Mouse (Mus musculus): ENCODE results near the gene Axdnd1. TPM values are rescaled to one million over a fixed set of nuclear protein-coding genes. Genes with fewer than 3 reads are reported as not detected.
"Not testable (repeated sequence)": the region's sequence is repeated elsewhere in the genome, so short reads cannot be mapped to it uniquely, and the experiment has no call there.

Gene Axdnd1
- total and polyA plus RNA-seq, 2 experiments from 2014 or later: 0.52 to 0.56 TPM

DNA sequence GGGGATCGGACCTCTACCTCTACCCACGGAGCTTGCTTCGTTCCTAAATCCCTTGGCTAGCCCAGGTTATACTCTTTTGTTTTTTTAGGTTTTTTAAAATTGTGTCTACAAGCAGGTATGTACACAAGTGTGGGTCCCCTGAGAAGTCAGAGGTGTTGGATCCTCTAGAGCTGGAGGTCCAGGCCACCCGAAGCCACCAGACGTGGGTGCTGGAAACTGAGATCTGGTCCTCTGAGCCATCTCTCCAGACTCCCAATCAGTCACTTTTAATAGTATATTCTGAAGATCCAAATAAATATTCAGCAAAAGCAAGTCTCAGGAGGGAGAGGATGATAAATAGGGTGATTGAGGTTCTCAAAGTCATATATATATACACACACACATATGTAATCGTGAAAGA lies 130.9 kb downstream of the Axdnd1 start:
- Histone ChIP-seq H3K9me3 (ENCODE audit: low read length) (no peaks in the 10 kb centered on the region), H3K9ac (no peak overlapping the region), H3K27ac (ENCODE audit: low read depth, low read length) (no peak overlapping the region), H3K27me3 (ENCODE audit: insufficient read depth, low read length) (no peaks in the 10 kb centered on the region), H3K36me3 (ENCODE audit: insufficient read depth) (no peaks in the 10 kb centered on the region), H3K4me2 (ENCODE audit: low read depth) (no peak overlapping the region), H3K4me3 (ENCODE audit: low read depth, low read length) (no peak overlapping the region), H3K4me1 (ENCODE audit: insufficient read depth) (no peaks in the 10 kb centered on the region)
- 98% methylated on average over 6 of the region's 6 CpGs for WGBS
- TF ChIP-seq CTCF (IDR thresholded peaks at IDR 0.05; ENCODE audit: low read depth): no peak
- DNase-seq (no peak), ATAC-seq (no peak)

DNA sequence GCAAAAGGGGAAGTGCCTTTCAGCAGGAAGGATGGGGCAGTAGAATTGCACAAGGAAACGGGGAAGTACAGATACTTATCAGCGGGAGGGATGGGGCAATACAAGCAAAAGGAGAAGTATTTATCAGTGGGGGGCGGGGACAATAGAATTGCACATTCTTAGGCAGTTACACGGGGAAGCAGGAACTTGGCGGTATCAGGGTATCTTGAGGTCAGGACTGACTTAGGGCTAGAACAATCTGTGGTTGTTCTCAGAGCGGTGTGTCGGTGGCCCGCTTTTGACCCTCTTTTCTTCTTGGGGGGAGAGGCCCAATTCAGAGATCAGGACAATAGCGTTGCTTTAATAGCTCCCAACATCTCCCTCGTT lies 131.8 kb downstream of the Axdnd1 start:
- not testable (repeated sequence) for H3K4me1 ChIP-seq (ENCODE audit: insufficient read depth); H3K9me3 ChIP-seq (ENCODE audit: low read length); H3K27me3 ChIP-seq (ENCODE audit: insufficient read depth, low read length); H3K27ac ChIP-seq (ENCODE audit: low read depth, low read length); DNase-seq; H3K9ac ChIP-seq; ATAC-seq; H3K4me3 ChIP-seq (ENCODE audit: low read depth, low read length); H3K36me3 ChIP-seq (ENCODE audit: insufficient read depth); H3K4me2 ChIP-seq (ENCODE audit: low read depth)
- WGBS: 78% methylated on average over 9 of the region's 10 CpGs

GRCm38 (mm10) chr1:156288556-156289221 lies 132.3 kb downstream of the Axdnd1 start:
- no peak for DNase-seq
- 57% methylated on average over 9 of the region's 9 CpGs for WGBS

DNA sequence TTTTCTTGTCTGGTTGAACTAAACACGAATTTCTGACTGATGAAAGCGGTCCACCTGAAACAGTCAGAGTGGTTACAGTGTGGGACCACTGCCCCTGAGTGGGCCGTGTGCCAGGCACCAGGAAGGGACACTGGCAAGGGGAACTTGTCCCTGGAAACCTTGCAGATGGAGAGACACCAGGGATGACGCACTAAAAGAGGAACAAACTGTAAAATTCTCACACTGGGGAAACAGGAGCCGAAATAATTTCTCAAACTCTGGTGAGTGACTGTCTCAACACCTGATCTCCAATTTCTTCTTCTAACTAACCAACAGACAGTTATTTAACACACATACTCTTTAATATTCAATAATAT lies 135.4 kb downstream of the Axdnd1 start:
- no peaks in the 10 kb centered on the region for H3K27me3 ChIP-seq (ENCODE audit: insufficient read depth, low read length)
- ATAC-seq: no peak
- WGBS: 89% methylated on average over 5 of the region's 5 CpGs
- no peaks in the 10 kb centered on the region for H3K9me3 ChIP-seq (ENCODE audit: low read length)
- no peak for TF ChIP-seq CTCF (IDR thresholded peaks at IDR 0.05; ENCODE audit: low read depth)
- H3K4me1 ChIP-seq (ENCODE audit: insufficient read depth): no peaks in the 10 kb centered on the region
- H3K27ac ChIP-seq (ENCODE audit: low read depth, low read length): no peak overlapping the region
- H3K4me2 ChIP-seq (ENCODE audit: low read depth): no peak overlapping the region
- no peak for DNase-seq
- H3K9ac ChIP-seq: no peak overlapping the region
- no peaks in the 10 kb centered on the region for H3K36me3 ChIP-seq (ENCODE audit: insufficient read depth)
- H3K4me3 ChIP-seq (ENCODE audit: low read depth, low read length): no peak overlapping the region

More at GRCm38 (mm10) chr1:156288556-156289221, 132.3 kb downstream of the Axdnd1 start:
- no peaks in the 10 kb centered on the region for H3K4me1 ChIP-seq (ENCODE audit: insufficient read depth)
- H3K36me3 ChIP-seq (ENCODE audit: insufficient read depth): no peaks in the 10 kb centered on the region
- no peak for ATAC-seq
- no peaks in the 10 kb centered on the region for H3K9me3 ChIP-seq (ENCODE audit: low read length)
- no peak overlapping the region for H3K27ac ChIP-seq (ENCODE audit: low read depth, low read length)
- TF ChIP-seq CTCF (IDR thresholded peaks at IDR 0.05; ENCODE audit: low read depth): no peak
- H3K4me3 ChIP-seq (ENCODE audit: low read depth, low read length): no peak overlapping the region
- H3K9ac ChIP-seq: no peak overlapping the region
- H3K4me2 ChIP-seq (ENCODE audit: low read depth): no peak overlapping the region
- no peaks in the 10 kb centered on the region for H3K27me3 ChIP-seq (ENCODE audit: insufficient read depth, low read length)

DNA sequence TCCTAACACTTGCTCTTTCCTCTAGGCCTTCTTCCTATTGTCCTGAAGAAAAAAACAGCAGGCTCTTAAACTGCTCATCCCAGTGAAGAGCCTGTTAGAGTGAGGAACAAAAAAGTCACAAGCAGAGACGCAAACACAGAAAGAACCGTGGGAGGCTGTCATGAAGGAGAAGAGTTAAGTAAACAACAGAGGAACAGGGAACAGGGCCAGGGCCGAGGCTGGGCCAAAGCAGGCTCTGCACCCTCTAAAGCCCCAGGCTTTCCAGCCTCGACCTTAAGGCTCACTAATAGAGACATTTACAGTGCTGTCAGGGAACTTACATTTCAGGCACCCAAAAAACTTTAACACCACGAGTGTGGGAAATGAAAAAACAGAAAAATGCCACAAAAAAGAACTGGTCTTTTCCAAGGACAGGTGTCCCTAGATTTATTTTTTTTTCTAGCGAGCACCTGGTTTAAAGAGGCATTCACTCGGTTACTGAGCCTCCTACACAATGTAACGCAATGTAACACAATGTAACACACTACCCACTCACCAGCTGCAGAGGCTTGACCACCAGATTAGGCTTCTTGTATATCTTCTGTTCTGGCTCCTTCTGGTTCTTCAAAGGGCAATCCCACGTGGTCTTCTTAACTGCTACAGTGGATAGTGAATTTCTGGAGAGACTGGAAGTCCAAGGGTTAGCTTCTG lies 136.0 kb downstream of the Axdnd1 start:
- Histone ChIP-seq H3K9me3 (ENCODE audit: low read length) (no peaks in the 10 kb centered on the region), H3K27me3 (ENCODE audit: insufficient read depth, low read length) (no peaks in the 10 kb centered on the region), H3K9ac (no peak overlapping the region), H3K4me3 (ENCODE audit: low read depth, low read length) (no peak overlapping the region), H3K27ac (ENCODE audit: low read depth, low read length) (no peak overlapping the region), H3K4me1 (ENCODE audit: insufficient read depth) (no peaks in the 10 kb centered on the region), H3K4me2 (ENCODE audit: low read depth) (no peak overlapping the region), H3K36me3 (ENCODE audit: insufficient read depth) (no peaks in the 10 kb centered on the region)
- WGBS: 46% methylated on average over 9 of the region's 9 CpGs
- no peak for TF ChIP-seq CTCF (IDR thresholded peaks at IDR 0.05; ENCODE audit: low read depth)
- DNase-seq (no peak), ATAC-seq (no peak)

DNA sequence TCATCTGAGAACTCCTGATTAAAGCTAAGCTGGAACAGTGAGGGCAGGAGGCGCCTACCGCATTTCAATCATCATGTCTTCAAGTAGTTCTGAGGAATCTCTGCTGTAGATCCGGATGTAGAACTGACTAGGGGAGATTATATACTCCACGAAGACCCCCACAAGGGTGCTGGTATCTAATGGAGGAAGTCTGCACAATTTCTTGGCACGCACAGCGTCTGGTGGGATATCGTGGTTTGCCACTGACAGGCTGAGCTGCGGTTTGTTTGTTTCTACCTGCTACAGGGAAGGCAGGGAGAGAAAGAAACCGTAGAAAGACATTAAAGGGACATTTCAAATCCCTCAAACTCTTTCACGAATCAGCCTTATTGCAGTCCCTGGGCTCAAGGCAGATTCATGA lies 136.8 kb downstream of the Axdnd1 start:
- no peak for TF ChIP-seq CTCF (IDR thresholded peaks at IDR 0.05; ENCODE audit: low read depth)
- Histone ChIP-seq H3K4me1 (ENCODE audit: insufficient read depth) (no peaks in the 10 kb centered on the region), H3K4me3 (ENCODE audit: low read depth, low read length) (no peak overlapping the region), H3K27me3 (ENCODE audit: insufficient read depth, low read length) (no peaks in the 10 kb centered on the region), H3K4me2 (ENCODE audit: low read depth) (no peak overlapping the region), H3K27ac (ENCODE audit: low read depth, low read length) (no peak overlapping the region), H3K9ac (no peak overlapping the region), H3K36me3 (ENCODE audit: insufficient read depth) (no peaks in the 10 kb centered on the region), H3K9me3 (ENCODE audit: low read length) (no peaks in the 10 kb centered on the region)
- 81% methylated on average over 10 of the region's 10 CpGs for WGBS
- no peak for DNase-seq
- ATAC-seq: no peak

GRCm38 (mm10) chr1:156280131-156280530 lies 140.8 kb downstream of the Axdnd1 start:
- WGBS: 72% methylated on average over 7 of the region's 7 CpGs

More at GRCm38 (mm10) chr1:156280131-156280530, 140.8 kb downstream of the Axdnd1 start:
- Histone ChIP-seq H3K4me1 (ENCODE audit: insufficient read depth) (no peaks in the 10 kb centered on the region), H3K27me3 (ENCODE audit: insufficient read depth, low read length) (no peaks in the 10 kb centered on the region), H3K9me3 (ENCODE audit: low read length) (no peaks in the 10 kb centered on the region), H3K4me2 (ENCODE audit: low read depth) (no peak overlapping the region), H3K4me3 (ENCODE audit: low read depth, low read length) (no peak overlapping the region), H3K27ac (ENCODE audit: low read depth, low read length) (no peak overlapping the region), H3K9ac (no peak overlapping the region), H3K36me3 (ENCODE audit: insufficient read depth) (no peaks in the 10 kb centered on the region)
- DNase-seq: no peak
- no peak for ATAC-seq
- TF ChIP-seq CTCF (IDR thresholded peaks at IDR 0.05; ENCODE audit: low read depth): no peak

All from forebrain, postnatal 0 days (tissue).